Mouse (Mus musculus) spleen, embryonic (tissue): ENCODE data around the gene Grap.

Experiments used
- CTCF ChIA-PET: fragments of 350-600 bp; sonication (Branson Sonifier 250); formaldehyde crosslinking; loops from one replicate; lab custom pipeline; 2022; lab: Charles Lee

Grap gene

GRCm38 (mm10) chr11:61714346-61715117 is 61.5 kb downstream of the Grap start:
- CTCF ChIA-PET: interaction anchor here (0.5 to 0.9 kb wide), 4 partner anchors 39 to 500 kb away, joined by 3 read pairs; no protein-coding TSS in a partner anchor

DNA sequence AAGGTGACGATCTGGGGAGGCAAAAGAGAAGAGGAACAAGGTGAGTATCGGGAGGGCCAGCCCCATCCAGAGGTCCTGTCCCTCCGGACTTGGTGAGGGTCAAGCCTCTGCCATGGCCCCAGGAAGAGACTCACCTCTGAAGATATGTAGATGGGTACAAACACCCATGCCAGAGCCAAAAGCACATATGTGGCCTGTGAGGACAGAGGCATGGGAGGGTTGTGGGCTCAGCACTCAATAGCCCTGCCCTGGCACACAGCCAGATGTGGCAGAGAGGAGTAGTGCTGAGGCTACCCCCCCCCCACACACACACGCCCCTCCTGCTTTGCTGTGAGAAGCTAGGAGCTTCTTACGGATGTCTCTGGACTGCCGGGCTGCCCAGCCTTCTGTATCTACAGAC is 62.1 kb downstream of the Grap start:
- CTCF ChIA-PET: interaction anchor here (0.6 kb wide), 2 partner anchors 1139 to 1712 kb away, joined by 3 to 4 read pairs; no protein-coding TSS in a partner anchor

- CTCF ChIA-PET: no interaction called here
Observed at GRCm38 (mm10) chr11:61717990-61718389, 64.9 kb downstream of the Grap start.

- CTCF ChIA-PET: no interaction called here
Observed at GRCm38 (mm10) chr11:61719387-61719786, 66.3 kb downstream of the Grap start.

GRCm38 (mm10) chr11:61719826-61720225 is 66.8 kb downstream of the Grap start:
- CTCF ChIA-PET: no interaction called here

- CTCF ChIA-PET: no interaction called here
Observed at GRCm38 (mm10) chr11:61720636-61721035, 67.6 kb downstream of the Grap start, which contains the start of gene Slc5a10. Gene Slc5a10 (minus strand): TSS chr11:61720826.

GRCm38 (mm10) chr11:61722077-61722476 is 69.0 kb downstream of the Grap start:
- CTCF ChIA-PET: no interaction called here
